Mouse (Mus musculus) spleen, adult 2 months (tissue): Measurements from ENCODE around the gene Nrip1. TPM values are rescaled to one million over a fixed set of nuclear protein-coding genes. Genes with fewer than 3 reads are reported as not detected.

ENCODE experiments used
- DNase-seq, 2 experiments: peaks; one replicate each; pipeline versions ENCODE4 v3.0.0 to v3.0.0-alpha.2; 2012 to 2021; ENCODE audit warnings: low spot score in 2 of 2, low read depth in 1 of 2
- H3K27ac ChIP-seq: fragments of 200-500 bp; 2 replicates; pipeline ENCODE4 v1.5.1; 2012; ENCODE audit warnings: low read length, inconsistent platforms; ENCODE audit not compliant: insufficient read depth
- H3K27me3 ChIP-seq: fragments of 200-500 bp; 2 replicates; pipeline ENCODE4 v1.6.1; 2012; ENCODE audit warnings: mild to moderate bottlenecking, moderate library complexity, low read length, inconsistent platforms; ENCODE audit not compliant: control insufficient read depth, insufficient read depth
- H3K36me3 ChIP-seq: fragments of 200-500 bp; 2 replicates; pipeline ENCODE4 v1.6.1; 2012; ENCODE audit warnings: mild to moderate bottlenecking, low read length, inconsistent platforms; ENCODE audit not compliant: control insufficient read depth, insufficient read depth
- H3K4me1 ChIP-seq: fragments of 200-500 bp; 2 replicates; pipeline ENCODE4 v1.6.1; 2011; ENCODE audit warnings: inconsistent platforms; ENCODE audit not compliant: control insufficient read depth, insufficient read depth, insufficient read length
- H3K4me3 ChIP-seq: fragments of 200-500 bp; 2 replicates; pipeline ENCODE4 v1.5.1; 2011; ENCODE audit warnings: mild to moderate bottlenecking, inconsistent platforms; ENCODE audit not compliant: insufficient read depth, insufficient read length; ENCODE audit errors: extremely low read depth
- CTCF ChIP-seq: fragments of 200-500 bp; IDR thresholded peaks from 2 replicates; pipeline ENCODE4 v1.5.1; 2011; ENCODE audit warnings: mild to moderate bottlenecking, inconsistent platforms; ENCODE audit not compliant: insufficient read depth, insufficient read length, insufficient replicate concordance; ENCODE audit errors: extremely low read depth
- POLR2A ChIP-seq: fragments of 200-500 bp; IDR thresholded peaks from 2 replicates; pipeline ENCODE4 v1.6.1; 2011; ENCODE audit warnings: low read depth, low read length, inconsistent platforms
- WGBS: fragments of 180-500 bp; shearing (Covaris S2); methylation state at CpG from one replicate; pipeline ENCODE4 v1.1.7; 2018; 5-methylcytosine and 5-hydroxymethylcytosine counted together
- polyA plus RNA-seq: library from polyadenylated mRNA; depleted of rRNA; stranded (reverse); fragments of >200 nt; gene quantifications from 2 replicates; pipeline ENCODE4 v1.2.3, GENCODE M21; 2012

Nrip1 gene
- polyA plus RNA-seq, 1 experiment: 4.5 TPM

GRCm38 (mm10) chr16:76295322-76295721, 78.3 kb downstream of the Nrip1 start:
- Histone ChIP-seq H3K27me3 (no peaks in the 10 kb centered on the region), H3K27ac (no peak overlapping the region), H3K4me3 (no peak overlapping the region), H3K36me3 (peaks cover 28% of the 10 kb centered on the region), H3K4me1 (no peaks in the 10 kb centered on the region)
- 94% methylated on average over 14 of the region's 14 CpGs for WGBS
- TF ChIP-seq POLR2A: no peak
- TF ChIP-seq CTCF: no peak
- no peak for DNase-seq

GRCm38 (mm10) chr16:76294550-76294949, 79.1 kb downstream of the Nrip1 start:
- H3K27me3 ChIP-seq: no peaks in the 10 kb centered on the region
- 95% methylated on average over 15 of the region's 15 CpGs for WGBS
- no peak overlapping the region for H3K27ac ChIP-seq
- DNase-seq: no peak
- peaks cover 29% of the 10 kb centered on the region for H3K36me3 ChIP-seq
- no peaks in the 10 kb centered on the region for H3K4me1 ChIP-seq
- TF ChIP-seq CTCF (no peak), POLR2A (no peak)
- no peak overlapping the region for H3K4me3 ChIP-seq

GRCm38 (mm10) chr16:76293765-76294463, 79.7 kb downstream of the Nrip1 start:
- H3K36me3 ChIP-seq: peaks cover 29% of the 10 kb centered on the region
- no peaks in the 10 kb centered on the region for H3K4me1 ChIP-seq
- H3K27ac ChIP-seq: no peak overlapping the region
- DNase-seq: no peak
- 88% methylated on average over 20 of the region's 20 CpGs for WGBS
- H3K4me3 ChIP-seq: no peak overlapping the region
- H3K27me3 ChIP-seq: no peaks in the 10 kb centered on the region
- TF ChIP-seq CTCF (no peak), POLR2A (no peak)

- Histone ChIP-seq H3K27me3 (no peaks in the 10 kb centered on the region), H3K4me1 (no peaks in the 10 kb centered on the region), H3K4me3 (no peak overlapping the region), H3K27ac (no peak overlapping the region), H3K36me3 (peaks cover 29% of the 10 kb centered on the region)
- 95% methylated on average over 21 of the region's 21 CpGs for WGBS
- TF ChIP-seq POLR2A (no peak), CTCF (no peak)
- DNase-seq: no peak
These were observed 80.5 kb downstream of the Nrip1 start for GRCm38 (mm10) chr16:76293176-76293575.

GRCm38 (mm10) chr16:76292656-76293055, 81.0 kb downstream of the Nrip1 start:
- DNase-seq: no peak
- H3K27ac ChIP-seq: no peak overlapping the region
- H3K27me3 ChIP-seq: no peaks in the 10 kb centered on the region
- H3K4me1 ChIP-seq: no peaks in the 10 kb centered on the region
- H3K4me3 ChIP-seq: no peak overlapping the region
- H3K36me3 ChIP-seq: peaks cover 29% of the 10 kb centered on the region
- 95% methylated on average over 15 of the region's 15 CpGs for WGBS
- no peak for TF ChIP-seq POLR2A

GRCm38 (mm10) chr16:76291366-76291765, 82.3 kb downstream of the Nrip1 start:
- Histone ChIP-seq H3K4me3 (no peak overlapping the region), H3K4me1 (no peaks in the 10 kb centered on the region), H3K27ac (no peak overlapping the region), H3K27me3 (no peaks in the 10 kb centered on the region), H3K36me3 (peaks cover 29% of the 10 kb centered on the region)
- no peak for DNase-seq
- TF ChIP-seq CTCF (no peak), POLR2A (no peak)
- 97% methylated on average over 14 of the region's 14 CpGs for WGBS

- WGBS: 91% methylated on average over 2 of the region's 2 CpGs
These were observed 84.1 kb downstream of the Nrip1 start for GRCm38 (mm10) chr16:76289495-76289894.

GRCm38 (mm10) chr16:76283796-76284195, 89.8 kb downstream of the Nrip1 start:
- Histone ChIP-seq H3K4me3 (no peak overlapping the region), H3K27ac (peak overlapping the region; percentile 24; the same call in 1 of the 2 replicates), H3K36me3 (no peaks in the 10 kb centered on the region), H3K4me1 (peaks cover 3% of the 10 kb centered on the region; the same call in 1 of the 2 replicates), H3K27me3 (no peaks in the 10 kb centered on the region)
- TF ChIP-seq CTCF (no peak), POLR2A (no peak)
- DNase-seq: no peak
- WGBS: 22% methylated on average over 3 of the region's 3 CpGs

More at GRCm38 (mm10) chr16:76289495-76289894, 84.1 kb downstream of the Nrip1 start:
- no peak for TF ChIP-seq POLR2A
- TF ChIP-seq CTCF: no peak
- H3K27ac ChIP-seq: no peak overlapping the region
- peaks cover 28% of the 10 kb centered on the region for H3K36me3 ChIP-seq
- no peak overlapping the region for H3K4me3 ChIP-seq
- no peaks in the 10 kb centered on the region for H3K4me1 ChIP-seq
- no peaks in the 10 kb centered on the region for H3K27me3 ChIP-seq
- no peak for DNase-seq
